Mouse (Mus musculus) liver, adult 2 months (tissue): ENCODE results near the gene Pym1. TPM values are rescaled to one million over a fixed set of nuclear protein-coding genes. Genes with fewer than 3 reads are reported as not detected.
A peak's percentile ranks its signal among the peaks of the same experiment; 100 is the strongest.

Source experiments
- DNase-seq: peaks from one replicate; pipeline ENCODE4 v3.0.0-alpha.2; 2011; ENCODE audit warnings: low read depth, low spot score; ENCODE audit errors: extremely low read depth
- H3K27ac ChIP-seq: fragments of 200-500 bp; replicated peaks from 2 replicates; pipeline ENCODE4 v1.5.1; 2012; ENCODE audit warnings: low read depth, mild to moderate bottlenecking, control low read depth, inconsistent platforms, low read length; ENCODE audit not compliant: insufficient read depth
- H3K27me3 ChIP-seq: fragments of 200-500 bp; 2 replicates; pipeline ENCODE4 v1.6.1; 2012; ENCODE audit warnings: mild to moderate bottlenecking, moderate library complexity, low read length, inconsistent platforms; ENCODE audit not compliant: control insufficient read depth, insufficient read depth
- H3K36me3 ChIP-seq: fragments of 200-500 bp; 2 replicates; pipeline ENCODE4 v1.6.1; 2012; ENCODE audit warnings: low read length, inconsistent platforms; ENCODE audit not compliant: control insufficient read depth, insufficient read depth
- H3K4me1 ChIP-seq: fragments of 200-500 bp; 2 replicates; pipeline ENCODE4 v1.6.1; 2011; ENCODE audit warnings: low read length; ENCODE audit not compliant: control insufficient read depth, insufficient read depth
- H3K4me3 ChIP-seq: fragments of 200-500 bp; 2 replicates; pipeline ENCODE4 v1.5.1; 2011; ENCODE audit warnings: low read depth, mild to moderate bottlenecking, control low read depth, low read length, moderate library complexity; ENCODE audit not compliant: insufficient read depth
- H3K79me2 ChIP-seq: fragments of 200-500 bp; 2 replicates; pipeline ENCODE4 v1.6.1; 2012; ENCODE audit warnings: inconsistent platforms, mild to moderate bottlenecking, low read length, moderate library complexity; ENCODE audit not compliant: control insufficient read depth, insufficient read depth
- H3K9ac ChIP-seq: fragments of 200-500 bp; 2 replicates; pipeline ENCODE4 v1.6.1; 2012; ENCODE audit warnings: low read depth, mild to moderate bottlenecking, control low read depth, inconsistent platforms, low read length
- CTCF ChIP-seq: fragments of 200-500 bp; IDR thresholded peaks from 2 replicates; pipeline ENCODE4 v1.5.1; 2011; ENCODE audit warnings: low read depth, low read length, control low read depth
- POLR2A ChIP-seq: fragments of 200-500 bp; IDR thresholded peaks from 2 replicates; pipeline ENCODE4 v1.6.1; 2011; ENCODE audit warnings: low read length, control low read depth; ENCODE audit not compliant: insufficient read depth; ENCODE audit errors: extremely low read depth
- WGBS: fragments of 180-500 bp; shearing (Covaris S2); methylation state at CpG from one replicate; pipeline ENCODE4 v1.1.7; 2018; 5-methylcytosine and 5-hydroxymethylcytosine counted together
- polyA plus RNA-seq: library from polyadenylated mRNA; depleted of rRNA; stranded (reverse); fragments of >200 nt; gene quantifications from 2 replicates; pipeline ENCODE4 v1.2.3, GENCODE M21; 2012
- total RNA-seq: library from RNA; depleted of rRNA; stranded (reverse); fragments of >200 nt; gene quantifications from 2 replicates; pipeline ENCODE4 v1.2.3, GENCODE M21; 2014

Pym1 gene
- total and polyA plus RNA-seq, 2 experiments = 12.7 to 15.0 TPM

- no peak for TF ChIP-seq CTCF
- no peak for TF ChIP-seq POLR2A
- Histone ChIP-seq H3K36me3 (no peaks in the 10 kb centered on the region), H3K4me1 (peaks cover 9% of the 10 kb centered on the region), H3K4me3 (peak overlapping the region; percentile 62), H3K9ac (peak overlapping the region; percentile 82), H3K79me2 (no peaks in the 10 kb centered on the region; the same call in 1 of the 2 replicates), H3K27me3 (no peaks in the 10 kb centered on the region), H3K27ac (peak overlapping the region; percentile 71)
- 3% methylated on average over 7 of the region's 7 CpGs for WGBS
- DNase-seq = no peak
These were observed 4.5 kb upstream of the Pym1 start for GRCm38 (mm10) chr10:128743235-128743634.

- H3K4me3 ChIP-seq = peak overlapping the region; percentile 62
- no peaks in the 10 kb centered on the region for H3K27me3 ChIP-seq
- TF ChIP-seq CTCF (no peak), POLR2A (peak; percentile 39; the same call in 1 of the 2 replicates)
- H3K36me3 ChIP-seq = no peaks in the 10 kb centered on the region
- DNase-seq = peak; percentile 48
- H3K27ac ChIP-seq = peak overlapping the region; percentile 71
- peak overlapping the region; percentile 82 for H3K9ac ChIP-seq
- peaks cover 9% of the 10 kb centered on the region for H3K4me1 ChIP-seq
- under 1% methylated on average over 37 of the region's 37 CpGs for WGBS
- peaks cover 5% of the 10 kb centered on the region; the same call in 1 of the 2 replicates for H3K79me2 ChIP-seq
These were observed 3.9 kb upstream of the Pym1 start for GRCm38 (mm10) chr10:128743791-128744191.

GRCm38 (mm10) chr10:128744211-128744610, 3.5 kb upstream of the Pym1 start:
- peaks cover 11% of the 10 kb centered on the region for H3K4me1 ChIP-seq
- no peaks in the 10 kb centered on the region for H3K27me3 ChIP-seq
- TF ChIP-seq POLR2A = no peak
- TF ChIP-seq CTCF = no peak

GRCm38 (mm10) chr10:128744680-128745601, 2.7 kb upstream of the Pym1 start, which contains the start of gene Dgka:
TSS of gene Dgka (minus strand) at chr10:128744855.
- 44% methylated on average over 18 of the region's 18 CpGs for WGBS
- H3K27me3 ChIP-seq = no peaks in the 10 kb centered on the region
- no peak for TF ChIP-seq CTCF
- no peak for TF ChIP-seq POLR2A
- peaks cover 7% of the 10 kb centered on the region; the same call in 1 of the 2 replicates for H3K79me2 ChIP-seq
- DNase-seq = peak; percentile 42
- peak within 1 kb of the TSS; percentile 71 for H3K27ac ChIP-seq
- H3K36me3 ChIP-seq = no peaks in the 10 kb centered on the region
- peaks cover 16% of the 10 kb centered on the region for H3K4me1 ChIP-seq
- H3K9ac ChIP-seq = peak within 1 kb of the TSS; percentile 82
- H3K4me3 ChIP-seq = peak within 1 kb of the TSS; percentile 62

More at GRCm38 (mm10) chr10:128744211-128744610, 3.5 kb upstream of the Pym1 start:
- DNase-seq = peak; percentile 63
- Histone ChIP-seq H3K27ac (peak overlapping the region; percentile 71), H3K36me3 (no peaks in the 10 kb centered on the region), H3K79me2 (peaks cover 6% of the 10 kb centered on the region; the same call in 1 of the 2 replicates), H3K9ac (peak overlapping the region; percentile 82), H3K4me3 (peak overlapping the region; percentile 62)
- WGBS = 31% methylated on average over 8 of the region's 8 CpGs

GRCm38 (mm10) chr10:128745946-128746613, 1.6 kb upstream of the Pym1 start:
- H3K27ac ChIP-seq = no peak overlapping the region

More at GRCm38 (mm10) chr10:128745946-128746613, 1.6 kb upstream of the Pym1 start:
- Histone ChIP-seq H3K27me3 (no peaks in the 10 kb centered on the region), H3K36me3 (no peaks in the 10 kb centered on the region), H3K79me2 (peaks cover 17% of the 10 kb centered on the region; the same call in 1 of the 2 replicates), H3K4me1 (peaks cover 21% of the 10 kb centered on the region), H3K4me3 (no peak overlapping the region), H3K9ac (no peak overlapping the region)
- WGBS = 90% methylated on average over 10 of the region's 10 CpGs
- no peak for TF ChIP-seq CTCF
- TF ChIP-seq POLR2A = no peak
- no peak for DNase-seq
